Mouse (Mus musculus) monocyte, adult 2 months (primary cell): ENCODE results near the gene Slc6a9.

Source experiments
- DNase-seq, 2 experiments: peaks; one replicate each; pipeline ENCODE4 v3.0.0; 2022; ENCODE audit warnings: low spot score in 2 of 2, low read depth in 1 of 2

Slc6a9 gene

GRCm38 (mm10) chr4:117873615-117874014 is 39.3 kb downstream of the Slc6a9 start:
- DNase-seq: no peak

- no peak for DNase-seq
Measured at GRCm38 (mm10) chr4:117878301-117878700, 44.0 kb downstream of the Slc6a9 start.

- no peak for DNase-seq
Measured at GRCm38 (mm10) chr4:117878703-117879102, 44.4 kb downstream of the Slc6a9 start.

GRCm38 (mm10) chr4:117882701-117883691 is 48.7 kb downstream of the Slc6a9 start, which contains the start of gene B4galt2:
B4galt2 (minus strand) TSS chr4:117883487.
- DNase-seq: no peak

GRCm38 (mm10) chr4:117884146-117884545 is 49.8 kb downstream of the Slc6a9 start:
- DNase-seq: no peak

- no peak for DNase-seq
Measured at GRCm38 (mm10) chr4:117885093-117885492, 50.8 kb downstream of the Slc6a9 start.

- no peak for DNase-seq
Measured at GRCm38 (mm10) chr4:117885994-117886393, 51.7 kb downstream of the Slc6a9 start.

GRCm38 (mm10) chr4:117886644-117887043 is 52.3 kb downstream of the Slc6a9 start:
- peak in 1 of 2 experiments; percentile 31 for DNase-seq

GRCm38 (mm10) chr4:117887133-117887532 is 52.8 kb downstream of the Slc6a9 start, which contains the start of gene Atp6v0b:
Atp6v0b (minus strand) TSS chr4:117887333.
- peak; percentile 72 to 86 for DNase-seq

- DNase-seq: no peak
Measured at GRCm38 (mm10) chr4:117887920-117888319, 53.6 kb downstream of the Slc6a9 start.

GRCm38 (mm10) chr4:117889471-117889870 is 55.2 kb downstream of the Slc6a9 start:
- DNase-seq: no peak

- DNase-seq: no peak
Measured at GRCm38 (mm10) chr4:117890031-117890430, 55.7 kb downstream of the Slc6a9 start.

- no peak for DNase-seq
Measured at GRCm38 (mm10) chr4:117890750-117891149, 56.4 kb downstream of the Slc6a9 start.

- peak in 1 of 2 experiments; percentile 36 for DNase-seq
Measured at GRCm38 (mm10) chr4:117891738-117892161, 57.4 kb downstream of the Slc6a9 start, which contains the start of gene Dph2. Dph2 (minus strand) TSS chr4:117892032.

- DNase-seq: no peak
Measured at GRCm38 (mm10) chr4:117893376-117893775, 59.1 kb downstream of the Slc6a9 start.

- DNase-seq: no peak
Measured at GRCm38 (mm10) chr4:117894601-117895000, 60.3 kb downstream of the Slc6a9 start.

GRCm38 (mm10) chr4:117895339-117895738 is 61.0 kb downstream of the Slc6a9 start:
- no peak for DNase-seq

GRCm38 (mm10) chr4:117896031-117896430 is 61.7 kb downstream of the Slc6a9 start:
- no peak for DNase-seq

- DNase-seq: no peak
Measured at GRCm38 (mm10) chr4:117898111-117898510, 63.8 kb downstream of the Slc6a9 start.

- no peak for DNase-seq
Measured at GRCm38 (mm10) chr4:117904094-117904493, 69.8 kb downstream of the Slc6a9 start.

GRCm38 (mm10) chr4:117904761-117905160 is 70.5 kb downstream of the Slc6a9 start:
- DNase-seq: no peak

- DNase-seq: no peak
Measured at GRCm38 (mm10) chr4:117906196-117906595, 71.9 kb downstream of the Slc6a9 start.
